Mouse (Mus musculus): ENCODE data around the gene Gnaq. TPM values are rescaled to one million over a fixed set of nuclear protein-coding genes. Genes with fewer than 3 reads are reported as not detected.

The Gnaq gene
- total and polyA plus RNA-seq, 3 experiments, result 8.1 to 12.9 (median 8.2) TPM

DNA sequence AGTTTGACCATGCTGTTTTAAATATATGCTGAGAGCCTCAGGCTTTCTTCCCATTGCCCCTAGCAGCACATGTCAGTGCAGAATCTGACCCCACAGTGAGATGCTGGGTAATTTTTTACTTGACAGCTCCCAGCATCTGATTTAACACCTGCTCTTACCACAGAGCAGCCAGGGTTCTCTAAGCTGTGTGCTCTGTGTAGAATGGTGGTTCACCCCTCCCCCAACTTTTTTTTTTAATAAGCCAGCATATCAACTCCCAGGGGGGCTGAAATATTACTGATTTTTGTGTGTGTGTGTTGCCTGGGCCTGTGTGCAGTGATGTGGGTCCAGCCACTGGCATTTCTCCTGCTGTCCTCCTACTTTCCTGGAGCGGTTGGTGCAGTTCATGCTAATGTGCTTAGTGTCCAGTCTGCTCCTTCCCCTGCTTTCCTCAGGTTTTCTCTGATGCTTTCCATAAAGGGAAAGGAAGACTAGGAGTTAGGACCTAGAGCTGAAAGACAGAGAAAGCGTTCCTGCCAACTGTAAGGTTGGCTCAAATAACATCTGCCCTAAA, 159.5 kb downstream of the Gnaq start:
- H3K27ac ChIP-seq (ENCODE audit: insufficient read depth, low read depth), result no peak overlapping the region
- H3K4me1 ChIP-seq (ENCODE audit: control insufficient read depth in 1 of 2, insufficient read depth in 2 of 2), result peaks cover 2 to 25% of the 10 kb centered on the region in 2 experiments; a peak in 2 of 4 replicates
- H3K9ac ChIP-seq (ENCODE audit: insufficient read depth, low read depth), result no peak overlapping the region
- H3K4me2 ChIP-seq (ENCODE audit: insufficient read depth, low read depth, poor library complexity, severe bottlenecking), result no peak overlapping the region
- H3K9me3 ChIP-seq (replicated peaks; ENCODE audit: low read length), result no peaks in the 10 kb centered on the region
- dilution Hi-C loops (cut with MboI; ENCODE audit: extremely low pct_ligation_motif_present, extremely low pct_unique_long_range_greater_than_20kb, low sequenced_read_pairs), result no loop called here
- no peaks in the 10 kb centered on the region for H3K27me3 ChIP-seq (replicated peaks)
- TF ChIP-seq BHLHE40 (IDR thresholded peaks at IDR 0.05; ENCODE audit: low read depth, low read length) (no peak), SMC3 (IDR thresholded peaks at IDR 0.05; ENCODE audit: low read depth, low read length) (no peak), USF2 (conservative IDR thresholded peaks at IDR 0.05; ENCODE audit: low read depth, low read length) (no peak), CTCF (conservative IDR thresholded peaks at IDR 0.05 in 1 of 2, IDR thresholded peaks at IDR 0.05 in 1 of 2; ENCODE audit: low read depth in 2 of 2, low read length in 2 of 2) (no peak), CHD1 (IDR thresholded peaks at IDR 0.05; ENCODE audit: low read depth, low read length) (no peak), CHD2 (IDR thresholded peaks at IDR 0.05; ENCODE audit: low read length) (no peak), HCFC1 (IDR thresholded peaks at IDR 0.05; ENCODE audit: low read depth, low read length) (no peak), USF1 (IDR thresholded peaks at IDR 0.05; ENCODE audit: low read depth, low read length) (no peak), SIN3A (IDR thresholded peaks at IDR 0.05; ENCODE audit: low read length) (no peak), MXI1 (IDR thresholded peaks at IDR 0.05; ENCODE audit: low read depth, low read length) (no peak), TCF12 (IDR thresholded peaks at IDR 0.05; ENCODE audit: low read depth, low read length) (no peak), JUN (IDR thresholded peaks at IDR 0.05; ENCODE audit: insufficient read depth, low read depth, low read length) (no peak), RCOR1 (conservative IDR thresholded peaks at IDR 0.05; ENCODE audit: low read depth, low read length) (no peak)
- no peaks in the 10 kb centered on the region; the same call in 1 of the 2 replicates for H3K79me2 ChIP-seq (replicated peaks; ENCODE audit: control insufficient read depth, extremely low read depth, insufficient read depth, poor library complexity, severe bottlenecking)
- peak; percentile 8 for DNase-seq (ENCODE audit: extremely low read depth)
- in situ Hi-C loops (cut with MboI; ENCODE audit: low pct_ligation_motif_present, low pct_unique_long_range_greater_than_20kb, low sequenced_read_pairs), result no loop called here
- no peak overlapping the region for H3K4me3 ChIP-seq (replicated peaks in 1 of 3; ENCODE audit: low read depth in 2 of 3, low read length in 2 of 3, poor library complexity in 1 of 3)
- H3K36me3 ChIP-seq (replicated peaks in 1 of 2; ENCODE audit: control insufficient read depth in 1 of 2, insufficient read depth in 1 of 2, low read length in 1 of 2), result peaks cover 0 to 16% of the 10 kb centered on the region in 2 experiments

GRCm38 (mm10) chr19:16292978-16293377, 160.3 kb downstream of the Gnaq start:
- Histone ChIP-seq H3K4me2 (ENCODE audit: insufficient read depth, low read depth, poor library complexity, severe bottlenecking) (no peak overlapping the region), H3K9ac (ENCODE audit: insufficient read depth, low read depth) (no peak overlapping the region), H3K9me3 (replicated peaks; ENCODE audit: low read length) (no peaks in the 10 kb centered on the region), H3K27me3 (replicated peaks) (no peaks in the 10 kb centered on the region), H3K27ac (ENCODE audit: insufficient read depth, low read depth) (no peak overlapping the region), H3K4me3 (replicated peaks in 1 of 3; ENCODE audit: low read depth in 2 of 3, low read length in 2 of 3, poor library complexity in 1 of 3) (no peak overlapping the region), H3K4me1 (ENCODE audit: control insufficient read depth in 1 of 2, insufficient read depth in 2 of 2) (peaks cover 2 to 24% of the 10 kb centered on the region in 2 experiments; a peak in 2 of 4 replicates), H3K36me3 (replicated peaks in 1 of 2; ENCODE audit: control insufficient read depth in 1 of 2, insufficient read depth in 1 of 2, low read length in 1 of 2) (peaks cover 0 to 12% of the 10 kb centered on the region in 2 experiments), H3K79me2 (replicated peaks; ENCODE audit: control insufficient read depth, extremely low read depth, insufficient read depth, poor library complexity, severe bottlenecking) (no peaks in the 10 kb centered on the region; the same call in 1 of the 2 replicates)
- no peak for TF ChIP-seq UBTF (IDR thresholded peaks at IDR 0.05; ENCODE audit: low read depth, low read length)
- no peak for TF ChIP-seq E2F4 (IDR thresholded peaks at IDR 0.05; ENCODE audit: insufficient replicate concordance, low read depth, low read length)
- DNase-seq (ENCODE audit: extremely low read depth), result no peak
- dilution Hi-C loops (cut with MboI; ENCODE audit: extremely low pct_ligation_motif_present, extremely low pct_unique_long_range_greater_than_20kb, low sequenced_read_pairs), result no loop called here
- in situ Hi-C loops (cut with MboI; ENCODE audit: low pct_ligation_motif_present, low pct_unique_long_range_greater_than_20kb, low sequenced_read_pairs), result no loop called here

Measured in CH12.LX (cell line).